Comparison of ENCODE assay signal across 17 mouse cellular contexts in genomic region chr8:83799607-83799950, GRCm38 (mm10). TPM values are rescaled to one million over a fixed set of nuclear protein-coding genes. Genes with fewer than 3 reads are reported as not detected.
DNase-seq lines count a peak whose midpoint lies in the region; ATAC-seq and TF ChIP-seq lines count a peak whose summit lies in the region.
"Had no signal": no experiment of that assay in that cellular context is flagged by ENCODE, and none has a peak within 500 bp of the region (broad histone marks: within the 10 kb centered on the region; RNA-seq: fewer than 3 reads in every experiment).

No protein-coding gene starts in this region.

- WGBS in heart, embryonic 15.5 days = 54% methylated on average over 8 of the region's 8 CpGs
- WGBS in intestine, postnatal 0 days = 66% methylated on average over 8 of the region's 8 CpGs
- whole genome bisulfite sequencing in liver, embryonic 11.5 days = 59% methylated on average over 8 of the region's 8 CpGs

- no peaks in the 10 kb centered on the region for H3K27me3 ChIP-seq in heart, embryonic 15.5 days
- no peaks in the 10 kb centered on the region for H3K27me3 ChIP-seq in intestine, postnatal 0 days (replicated peaks; ENCODE audit: control insufficient read depth, insufficient read depth, low read length)
- no peaks in the 10 kb centered on the region for H3K27me3 ChIP-seq in liver, embryonic 11.5 days (replicated peaks; ENCODE audit: control insufficient read depth, insufficient read depth, low read length)

- no peak for DNase-seq in heart, adult 8-10 months (ENCODE audit: low spot score)
- peak; percentile 6 to 23 for DNase-seq in kidney, postnatal 4 days
- DNase-seq in kidney, adult 8-10 months = no peak
- peak; percentile 34 for DNase-seq in ZHBTc4 (ENCODE audit: low read depth, low spot score)
- DNase-seq in lung, postnatal 14 days = peak; percentile 41
- no peak for DNase-seq in liver, embryonic 11.5 days (ENCODE audit: low spot score)
- DNase-seq: cerebellum, adult 11 months; cerebellum, postnatal 36 days; gastrocnemius, postnatal 14 days; kidney, postnatal 14 days; layer of hippocampus, postnatal 36 days; thymus, adult 2 months had no signal

- peak overlapping the region; percentile 42; the same call in 1 of the 2 replicates for H3K27ac ChIP-seq in heart, embryonic 15.5 days
- no peak overlapping the region for H3K27ac ChIP-seq in intestine, postnatal 0 days (ENCODE audit: low read depth, low read length)
- no peak overlapping the region for H3K27ac ChIP-seq in liver, embryonic 11.5 days (ENCODE audit: low read depth, low read length)
- H3K27ac ChIP-seq: hindbrain, embryonic 14.5 days; midbrain, embryonic 10.5 days had no signal

- no peaks in the 10 kb centered on the region for H3K9me3 ChIP-seq in heart, embryonic 15.5 days (replicated peaks)
- no peaks in the 10 kb centered on the region for H3K9me3 ChIP-seq in intestine, postnatal 0 days (ENCODE audit: control insufficient read depth)
- H3K9me3 ChIP-seq in liver, embryonic 11.5 days (ENCODE audit: control insufficient read depth, low read length) = no peaks in the 10 kb centered on the region
- H3K9me3 ChIP-seq: midbrain, embryonic 10.5 days had no signal

- no peak for TF ChIP-seq CTCF in intestine, postnatal 0 days (IDR thresholded peaks at IDR 0.05; ENCODE audit: low read depth)

- H3K9ac ChIP-seq in heart, embryonic 15.5 days = no peak overlapping the region
- H3K9ac ChIP-seq in intestine, postnatal 0 days (ENCODE audit: low read depth, low read length) = no peak overlapping the region
- H3K9ac ChIP-seq in liver, embryonic 11.5 days (ENCODE audit: low read depth, low read length) = no peak overlapping the region
- H3K9ac ChIP-seq: hindbrain, embryonic 14.5 days had no signal

- no peak overlapping the region for H3K4me2 ChIP-seq in heart, embryonic 15.5 days
- no peak overlapping the region for H3K4me2 ChIP-seq in intestine, postnatal 0 days (replicated peaks; ENCODE audit: low read depth)
- H3K4me2 ChIP-seq in liver, embryonic 11.5 days = no peak overlapping the region
- H3K4me2 ChIP-seq: hindbrain, embryonic 14.5 days had no signal

- no peak overlapping the region for H3K4me3 ChIP-seq in heart, embryonic 15.5 days
- H3K4me3 ChIP-seq in intestine, postnatal 0 days (ENCODE audit: low read depth, low read length) = no peak overlapping the region
- H3K4me3 ChIP-seq in liver, embryonic 11.5 days (ENCODE audit: low read depth, low read length) = no peak overlapping the region
- H3K4me3 ChIP-seq: erythroblast, embryonic 14.5 days; midbrain, embryonic 10.5 days had no signal

- no peaks in the 10 kb centered on the region for H3K4me1 ChIP-seq in heart, embryonic 15.5 days (replicated peaks)
- no peaks in the 10 kb centered on the region for H3K4me1 ChIP-seq in intestine, postnatal 0 days (replicated peaks; ENCODE audit: control insufficient read depth, insufficient read depth, low read length)
- no peaks in the 10 kb centered on the region for H3K4me1 ChIP-seq in liver, embryonic 11.5 days (replicated peaks; ENCODE audit: control insufficient read depth, insufficient read depth, low read length)
- H3K4me1 ChIP-seq: midbrain, embryonic 10.5 days had no signal

- no peaks in the 10 kb centered on the region for H3K36me3 ChIP-seq in heart, embryonic 15.5 days
- H3K36me3 ChIP-seq in intestine, postnatal 0 days (ENCODE audit: control insufficient read depth, insufficient read depth) = no peaks in the 10 kb centered on the region
- no peaks in the 10 kb centered on the region for H3K36me3 ChIP-seq in liver, embryonic 11.5 days (ENCODE audit: control insufficient read depth, insufficient read depth, low read length)
- H3K36me3 ChIP-seq: midbrain, embryonic 10.5 days had no signal

- ATAC-seq in heart, embryonic 15.5 days (replicated peaks; ENCODE audit: insufficient number of reproducible peaks, insufficient read depth, low FRiP score, low read depth) = no peak
- ATAC-seq in intestine, postnatal 0 days = no peak
- ATAC-seq in liver, embryonic 11.5 days (replicated peaks; ENCODE audit: low FRiP score) = no peak

RNA-seq across cellular contexts. Expression of gene Adgre5, which starts 58.5 kb away (rescaled TPM):
- 31.2 and 38.7 TPM in 2 replicates for polyA plus RNA-seq in heart, embryonic 15.5 days (2015; fragmentation: Nextera tagmentation; extraction: Ambion mirVana)
- total RNA-seq in heart, adult 8-10 months (2022) = 10 to 100 TPM; 42.4 to 50.4 (median 43.5) TPM
- 17.2 and 17.6 TPM in 2 replicates for polyA plus RNA-seq in intestine, postnatal 0 days (2015; fragmentation: Nextera tagmentation; extraction: Ambion mirVana)
- 16.8 and 17.2 TPM in 2 replicates for polyA plus RNA-seq in liver, embryonic 11.5 days (2014; fragmentation: Nextera tagmentation; extraction: Ambion mirVana)

Comparison
In these comparisons a context has a peak if more than half of its experiments do, and no peak if none do; other contexts are left out.
1. DNase-seq: peak in kidney, postnatal 4 days (2 of 2), ZHBTc4 (single experiment) and lung, postnatal 14 days (single experiment); none in heart, adult 8-10 months (single experiment), kidney, adult 8-10 months (0 of 2) and liver, embryonic 11.5 days (single experiment).